Mouse (Mus musculus) stomach, postnatal 0 days (tissue): ENCODE data around the gene Serpinb3b. TPM values are rescaled to one million over a fixed set of nuclear protein-coding genes. Genes with fewer than 3 reads are reported as not detected.
"Not testable (repeated sequence)": the region's sequence is repeated elsewhere in the genome, so short reads cannot be mapped to it uniquely, and the experiment has no call there.

Experiments used
- ATAC-seq: fragments of 200-750 bp; cut with Nextera tagmentation; 2 replicates; pipeline ENCODE4 v1.8.0; 2017; ENCODE audit not compliant: low FRiP score, low TSS enrichment
- DNase-seq: peaks from one replicate; pipeline ENCODE4 v3.0.0-alpha.2; 2016; ENCODE audit warnings: low spot score
- H3K27ac ChIP-seq: fragments of 300-500 bp; sonication (generic); replicated peaks from 2 replicates; pipeline ENCODE4 v1.5.1; 2014; ENCODE audit warnings: mild to moderate bottlenecking, control low read depth
- H3K27me3 ChIP-seq: fragments of 300-500 bp; sonication (generic); 2 replicates; pipeline ENCODE4 v1.6.1; 2014; ENCODE audit warnings: low read length; ENCODE audit not compliant: control insufficient read depth, insufficient read depth
- H3K36me3 ChIP-seq: fragments of 300-500 bp; sonication (generic); 2 replicates; pipeline ENCODE4 v1.6.1; 2014; ENCODE audit warnings: low read length, mixed read lengths; ENCODE audit not compliant: control insufficient read depth, insufficient read depth
- H3K4me1 ChIP-seq: fragments of 300-500 bp; sonication (generic); replicated peaks from 2 replicates; pipeline ENCODE4 v1.6.1; 2014; ENCODE audit warnings: antibody characterized with exemption; ENCODE audit not compliant: control insufficient read depth, insufficient read depth
- H3K4me2 ChIP-seq: fragments of 300-500 bp; sonication (generic); replicated peaks from 2 replicates; pipeline ENCODE4 v1.6.1; 2014; ENCODE audit warnings: low read depth, mild to moderate bottlenecking, control low read depth, moderate library complexity
- H3K4me3 ChIP-seq: fragments of 300-500 bp; sonication (generic); 2 replicates; pipeline ENCODE4 v1.5.1; 2014; ENCODE audit warnings: low read depth, low read length, control low read depth
- H3K9ac ChIP-seq: fragments of 300-500 bp; sonication (generic); 2 replicates; pipeline ENCODE4 v1.6.1; 2014; ENCODE audit warnings: mild to moderate bottlenecking, low read length, control low read depth, mixed read lengths
- H3K9me3 ChIP-seq: fragments of 300-500 bp; sonication (generic); 2 replicates; pipeline ENCODE4 v1.6.1; 2016; ENCODE audit warnings: low read length; ENCODE audit not compliant: control insufficient read depth
- CTCF ChIP-seq: IDR thresholded peaks from 2 replicates; pipeline ENCODE4 v1.5.1; 2016; ENCODE audit warnings: antibody characterized with exemption, low read depth, mild to moderate bottlenecking, moderate library complexity
- WGBS: fragments of 180-500 bp; shearing (Covaris S2); extraction: QIAGEN DNeasy Blood & Tissue Kit; methylation state at CpG from one replicate; pipeline ENCODE4 v1.1.7; 2014; 5-methylcytosine and 5-hydroxymethylcytosine counted together
- polyA plus RNA-seq: library from polyadenylated mRNA; unstranded; fragments of >200 nt; fragmentation: Nextera tagmentation; extraction: Ambion mirVana; gene quantifications from 2 replicates; pipeline ENCODE4 v1.2.1, GENCODE M21; 2015

Serpinb3b gene
- polyA plus RNA-seq = 1.5 and 1.7 TPM in 2 replicates

DNA sequence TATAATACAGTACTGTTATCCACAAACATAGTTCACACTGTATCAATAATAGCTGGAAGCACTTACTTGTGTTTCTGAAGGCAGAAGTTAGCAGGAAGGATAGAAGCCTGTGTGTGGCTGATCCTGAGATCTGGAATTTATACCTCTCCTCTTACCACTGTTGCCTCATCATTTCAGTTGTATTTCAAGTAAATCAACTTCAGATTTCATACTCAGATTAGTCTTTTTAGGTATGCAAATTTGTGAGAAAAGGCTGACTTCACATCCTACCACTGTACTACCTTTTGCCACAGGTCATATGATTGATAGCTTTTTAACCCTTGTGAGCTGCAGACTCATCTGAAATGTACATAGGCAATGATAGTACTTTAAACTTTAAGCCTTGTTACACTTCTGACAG is at the start of gene Serpinb3b, which contains the start of gene Serpinb3c:
Serpinb3b (minus strand) TSS at position 101 of the 400 bp plus-strand sequence.
Serpinb3c (minus strand) TSS at position 111 of the 400 bp plus-strand sequence.
- not testable (repeated sequence) for H3K27me3 ChIP-seq, H3K4me2 ChIP-seq, ATAC-seq, H3K4me1 ChIP-seq, H3K4me3 ChIP-seq, DNase-seq, H3K9me3 ChIP-seq, H3K36me3 ChIP-seq, H3K27ac ChIP-seq, H3K9ac ChIP-seq

DNA sequence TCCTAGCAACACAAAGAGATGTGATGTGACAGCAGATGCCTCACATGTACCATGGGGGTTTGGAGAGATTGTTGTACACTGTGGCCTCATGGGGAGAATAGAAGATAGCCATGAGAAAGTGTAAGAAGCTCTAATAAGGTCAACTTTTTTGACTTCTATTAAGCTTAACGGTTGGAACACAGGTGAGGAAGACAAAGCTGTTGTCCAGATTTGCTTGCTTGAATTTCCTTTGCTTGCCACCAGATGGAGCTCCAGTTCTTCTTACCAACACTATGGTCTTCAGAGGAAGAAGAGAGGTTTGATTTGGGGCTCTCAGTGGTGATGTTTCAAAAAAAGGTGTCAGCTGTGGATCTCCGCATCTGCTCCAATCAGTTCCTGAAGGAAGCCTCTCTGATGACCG is 35.0 kb downstream of the Serpinb3b start:
- TF ChIP-seq CTCF = peak; percentile 70
- H3K27ac ChIP-seq, H3K27me3 ChIP-seq, H3K9ac ChIP-seq, H3K36me3 ChIP-seq, ATAC-seq, H3K4me2 ChIP-seq, H3K9me3 ChIP-seq, H3K4me1 ChIP-seq, DNase-seq, H3K4me3 ChIP-seq: not testable (repeated sequence)
- WGBS = 48% methylated on average over 3 of the region's 3 CpGs

DNA sequence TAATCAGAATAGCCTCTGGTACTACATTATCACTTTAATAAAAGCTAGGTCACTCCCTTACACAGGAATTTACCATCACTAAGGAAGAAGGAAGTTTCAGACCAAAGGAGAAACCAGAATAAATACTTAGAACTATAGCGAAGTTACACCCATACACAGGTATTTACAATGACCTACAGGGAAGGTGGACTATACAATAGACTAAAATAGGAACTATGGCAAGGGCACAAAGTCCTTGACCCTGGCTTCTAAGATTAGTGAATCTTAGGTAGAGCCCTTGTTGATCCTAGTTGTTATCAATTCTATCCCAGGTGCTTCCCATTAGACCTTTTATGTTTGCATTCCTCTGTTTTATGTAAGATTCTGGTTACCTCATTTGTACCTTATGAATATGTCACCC is 60.9 kb downstream of the Serpinb3b start:
- H3K27me3 ChIP-seq, H3K4me1 ChIP-seq, H3K36me3 ChIP-seq, DNase-seq, H3K27ac ChIP-seq, H3K4me3 ChIP-seq, H3K9ac ChIP-seq, H3K4me2 ChIP-seq, H3K9me3 ChIP-seq, ATAC-seq: not testable (repeated sequence)
- WGBS = 82% methylated on average over 1 of the region's 1 CpGs

DNA sequence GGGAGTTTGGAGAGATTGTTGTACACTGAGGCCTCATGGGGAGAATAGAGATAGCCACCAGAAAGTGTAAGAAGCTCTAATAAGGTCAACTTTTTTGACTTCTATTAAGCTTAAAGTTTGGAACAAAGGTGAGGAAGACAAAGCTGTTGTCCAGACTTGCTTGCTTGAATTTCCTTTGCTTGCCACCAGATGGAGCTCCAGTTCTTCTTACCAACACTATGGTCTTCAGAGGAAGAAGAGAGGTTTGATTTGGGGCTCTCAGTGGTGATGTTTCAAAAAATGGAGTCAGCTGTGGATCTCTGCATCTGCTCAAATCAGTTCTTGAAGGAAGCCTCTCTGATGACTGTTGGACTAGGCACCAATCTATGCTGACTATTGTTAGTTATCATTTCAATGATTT is 150.7 kb downstream of the Serpinb3b start:
- not testable (repeated sequence) for H3K27me3 ChIP-seq, H3K4me1 ChIP-seq, H3K27ac ChIP-seq, DNase-seq, H3K36me3 ChIP-seq, H3K9ac ChIP-seq, ATAC-seq, H3K9me3 ChIP-seq, H3K4me3 ChIP-seq, H3K4me2 ChIP-seq
- peak; percentile 55 for TF ChIP-seq CTCF

Other genes with a start within 250 kb of the Serpinb3b start
- 174 and 221 TPM in 2 replicates for gene Serpinb3a, start 226.1 kb downstream of the Serpinb3b start, polyA plus RNA-seq
- not detected in 2 replicates for gene Serpinb3d, start 194.9 kb downstream of the Serpinb3b start, polyA plus RNA-seq
- gene Serpinb3c, start within 50 bp of the Serpinb3b start, polyA plus RNA-seq = 0.38 and 0.76 TPM in 2 replicates
- 16.2 and 18.9 TPM in 2 replicates for gene Serpinb11, start 82.8 kb upstream of the Serpinb3b start, polyA plus RNA-seq
- 33.0 and 39.4 TPM in 2 replicates for gene Serpinb7, start 121.3 kb upstream of the Serpinb3b start, polyA plus RNA-seq
- gene Serpinb2, start 233.1 kb upstream of the Serpinb3b start, polyA plus RNA-seq = 37.2 and 41.3 TPM in 2 replicates